Mouse (Mus musculus) myocyte (in vitro differentiated cells): ENCODE data around the gene Cab39l.

Source experiments
- POLR2A ChIP-seq: IDR thresholded peaks from one replicate; pipeline ENCODE4 v1.6.1; 2011; ENCODE audit warnings: low read depth, mild to moderate bottlenecking, control low read depth, moderate library complexity; ENCODE audit not compliant: insufficient read length
- POLR2AphosphoS2 ChIP-seq: IDR thresholded peaks from one replicate; pipeline ENCODE4 v1.6.1; 2011; ENCODE audit warnings: low read depth, control low read depth; ENCODE audit not compliant: insufficient read length

DNA sequence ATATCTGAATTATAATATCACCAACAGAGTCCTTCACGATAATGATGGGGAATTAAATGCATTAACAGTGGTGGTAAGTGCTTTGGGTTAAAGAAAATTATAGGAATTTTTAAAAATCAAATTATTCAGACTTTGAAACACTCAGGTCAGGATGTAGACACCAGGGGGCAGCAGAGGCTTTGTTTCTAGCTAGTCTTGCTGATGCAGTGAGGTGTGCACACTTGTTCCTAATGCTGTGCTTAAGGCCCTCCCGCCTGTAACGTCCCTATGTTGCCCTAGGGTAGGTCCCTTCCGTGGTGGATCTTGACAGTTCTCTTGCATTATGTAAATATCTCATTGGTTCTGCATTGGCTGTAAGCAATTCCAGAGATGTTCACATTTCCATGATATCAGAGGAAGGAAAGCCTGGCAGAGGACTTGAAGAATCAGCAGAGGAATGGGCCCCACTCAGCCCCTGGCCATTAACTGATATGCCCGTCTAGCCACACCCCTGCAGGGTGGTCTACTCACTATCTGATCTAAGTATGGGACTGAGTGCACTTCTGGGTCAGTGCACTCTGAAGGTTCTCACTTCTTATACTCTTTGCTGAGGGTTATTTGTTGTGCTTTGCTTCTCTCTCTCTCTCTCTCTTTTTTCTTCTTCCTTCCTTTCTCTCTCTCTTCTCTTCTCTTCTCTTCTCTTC lies 165.0 kb downstream of the Cab39l start:
- no peak for TF ChIP-seq POLR2A
- no peak for TF ChIP-seq POLR2AphosphoS2
